Mouse (Mus musculus) liver, embryonic 15.5 days (tissue): ENCODE results near the gene Atp12a. TPM values are rescaled to one million over a fixed set of nuclear protein-coding genes. Genes with fewer than 3 reads are reported as not detected.

Source experiments
- ATAC-seq: fragments of 200-750 bp; cut with Nextera tagmentation; 2 replicates; pipeline ENCODE4 v1.8.0; 2017; ENCODE audit warnings: moderate number of reproducible peaks, mild to moderate bottlenecking, moderate library complexity; ENCODE audit not compliant: insufficient read depth
- H3K27ac ChIP-seq: fragments of 300-500 bp; sonication (generic); replicated peaks from 2 replicates; pipeline ENCODE4 v1.5.1; 2015; ENCODE audit warnings: mild to moderate bottlenecking, inconsistent platforms
- H3K27me3 ChIP-seq: fragments of 300-500 bp; sonication (generic); 2 replicates; pipeline ENCODE4 v1.6.1; 2015; ENCODE audit warnings: mild to moderate bottlenecking, inconsistent platforms
- H3K36me3 ChIP-seq: fragments of 300-500 bp; sonication (generic); replicated peaks from 2 replicates; pipeline ENCODE4 v1.6.1; 2015; ENCODE audit warnings: moderate library complexity, mild to moderate bottlenecking, inconsistent platforms
- H3K4me1 ChIP-seq: fragments of 300-500 bp; sonication (generic); replicated peaks from 2 replicates; pipeline ENCODE4 v1.6.1; 2015; ENCODE audit warnings: inconsistent platforms
- H3K4me2 ChIP-seq: fragments of 300-500 bp; sonication (generic); 2 replicates; pipeline ENCODE4 v1.6.1; 2015; ENCODE audit warnings: moderate library complexity, mild to moderate bottlenecking, inconsistent platforms
- H3K4me3 ChIP-seq: fragments of 300-500 bp; sonication (generic); replicated peaks from 2 replicates; pipeline ENCODE4 v1.5.1; 2015; ENCODE audit warnings: mild to moderate bottlenecking, inconsistent platforms
- H3K9ac ChIP-seq: fragments of 300-500 bp; sonication (generic); 2 replicates; pipeline ENCODE4 v1.6.1; 2015; ENCODE audit warnings: moderate library complexity, mild to moderate bottlenecking, inconsistent platforms
- H3K9me3 ChIP-seq: fragments of 300-500 bp; sonication (generic); replicated peaks from 2 replicates; pipeline ENCODE4 v1.6.1; 2016; ENCODE audit warnings: inconsistent platforms
- WGBS: fragments of 180-500 bp; shearing (Covaris S2); methylation state at CpG from one replicate; pipeline ENCODE4 v1.1.7; 2015; ENCODE audit warnings: mixed read lengths; ENCODE audit not compliant: insufficient replicate concordance; 5-methylcytosine and 5-hydroxymethylcytosine counted together
- polyA plus RNA-seq: library from polyadenylated mRNA; unstranded; fragments of >200 nt; fragmentation: Nextera tagmentation; extraction: Ambion mirVana; gene quantifications from 2 replicates; pipeline ENCODE4 v1.2.1, GENCODE M21; 2015

The Atp12a gene
- polyA plus RNA-seq: not detected in 2 replicates

GRCm38 (mm10) chr14:56364711-56365237 lies at the start of gene Atp12a:
Gene Atp12a, plus strand, starts transcription at chr14:56365068.
- Histone ChIP-seq H3K4me1 (no peaks in the 10 kb centered on the region), H3K9ac (no peak within 1 kb of the TSS), H3K9me3 (no peaks in the 10 kb centered on the region), H3K4me2 (peak within 1 kb of the TSS; percentile 53), H3K4me3 (peak within 1 kb of the TSS; percentile 17; the same call in 1 of the 2 replicates), H3K27ac (no peak within 1 kb of the TSS), H3K36me3 (no peaks in the 10 kb centered on the region), H3K27me3 (peaks cover 58% of the 10 kb centered on the region)
- no peak for ATAC-seq
- WGBS: 2% methylated on average over 48 of the region's 48 CpGs

GRCm38 (mm10) chr14:56315519-56315918 lies 49.3 kb upstream of the Atp12a start:
- no peak for ATAC-seq

GRCm38 (mm10) chr14:56316333-56316732 lies 48.5 kb upstream of the Atp12a start:
- Histone ChIP-seq H3K9ac (no peak overlapping the region), H3K27ac (no peak overlapping the region), H3K4me3 (no peak overlapping the region), H3K36me3 (no peaks in the 10 kb centered on the region), H3K27me3 (no peaks in the 10 kb centered on the region), H3K9me3 (no peaks in the 10 kb centered on the region), H3K4me2 (no peak overlapping the region), H3K4me1 (no peaks in the 10 kb centered on the region)
- WGBS: 64% methylated on average over 4 of the region's 4 CpGs
- no peak for ATAC-seq

More at GRCm38 (mm10) chr14:56315519-56315918, 49.3 kb upstream of the Atp12a start:
- Histone ChIP-seq H3K36me3 (no peaks in the 10 kb centered on the region), H3K9ac (no peak overlapping the region), H3K4me3 (no peak overlapping the region), H3K27ac (no peak overlapping the region), H3K27me3 (no peaks in the 10 kb centered on the region), H3K4me2 (no peak overlapping the region), H3K9me3 (no peaks in the 10 kb centered on the region), H3K4me1 (no peaks in the 10 kb centered on the region)
- 34% methylated on average over 7 of the region's 7 CpGs for WGBS

- no peak overlapping the region for H3K9ac ChIP-seq
- no peak overlapping the region for H3K4me2 ChIP-seq
- H3K27me3 ChIP-seq: no peaks in the 10 kb centered on the region
- ATAC-seq: no peak
- H3K4me3 ChIP-seq: no peak overlapping the region
- H3K36me3 ChIP-seq: no peaks in the 10 kb centered on the region
- no peaks in the 10 kb centered on the region for H3K4me1 ChIP-seq
- 44% methylated on average over 1 of the region's 1 CpGs for WGBS
- H3K9me3 ChIP-seq: no peaks in the 10 kb centered on the region
- H3K27ac ChIP-seq: no peak overlapping the region
Measured at GRCm38 (mm10) chr14:56322982-56323381, 41.9 kb upstream of the Atp12a start.

GRCm38 (mm10) chr14:56325038-56325437 lies 39.8 kb upstream of the Atp12a start:
- ATAC-seq: no peak
- H3K27ac ChIP-seq: no peak overlapping the region
- no peaks in the 10 kb centered on the region for H3K9me3 ChIP-seq
- H3K36me3 ChIP-seq: no peaks in the 10 kb centered on the region
- no peaks in the 10 kb centered on the region for H3K4me1 ChIP-seq
- no peak overlapping the region for H3K4me2 ChIP-seq
- H3K4me3 ChIP-seq: no peak overlapping the region
- H3K27me3 ChIP-seq: no peaks in the 10 kb centered on the region
- no peak overlapping the region for H3K9ac ChIP-seq

GRCm38 (mm10) chr14:56333700-56334099 lies 31.2 kb upstream of the Atp12a start:
- no peaks in the 10 kb centered on the region for H3K4me1 ChIP-seq
- H3K36me3 ChIP-seq: no peaks in the 10 kb centered on the region
- H3K9ac ChIP-seq: no peak overlapping the region
- H3K4me2 ChIP-seq: no peak overlapping the region
- H3K27ac ChIP-seq: no peak overlapping the region
- ATAC-seq: no peak
- H3K27me3 ChIP-seq: no peaks in the 10 kb centered on the region
- H3K4me3 ChIP-seq: no peak overlapping the region
- H3K9me3 ChIP-seq: no peaks in the 10 kb centered on the region

- ATAC-seq: no peak
- WGBS: 63% methylated on average over 5 of the region's 5 CpGs
- H3K9ac ChIP-seq: no peak overlapping the region
- H3K4me2 ChIP-seq: no peak overlapping the region
- H3K36me3 ChIP-seq: no peaks in the 10 kb centered on the region
- no peaks in the 10 kb centered on the region for H3K4me1 ChIP-seq
- no peak overlapping the region for H3K27ac ChIP-seq
- no peaks in the 10 kb centered on the region for H3K9me3 ChIP-seq
- no peaks in the 10 kb centered on the region for H3K27me3 ChIP-seq
- H3K4me3 ChIP-seq: no peak overlapping the region
Measured at GRCm38 (mm10) chr14:56334437-56334836, 30.4 kb upstream of the Atp12a start.

- H3K27me3 ChIP-seq: no peaks in the 10 kb centered on the region
- ATAC-seq: no peak
- no peak overlapping the region for H3K9ac ChIP-seq
- 82% methylated on average over 10 of the region's 10 CpGs for WGBS
- no peaks in the 10 kb centered on the region for H3K4me1 ChIP-seq
- H3K36me3 ChIP-seq: no peaks in the 10 kb centered on the region
- no peak overlapping the region for H3K27ac ChIP-seq
- no peaks in the 10 kb centered on the region for H3K9me3 ChIP-seq
- H3K4me2 ChIP-seq: no peak overlapping the region
- H3K4me3 ChIP-seq: no peak overlapping the region
Measured at GRCm38 (mm10) chr14:56336032-56336431, 28.8 kb upstream of the Atp12a start.

GRCm38 (mm10) chr14:56337075-56337474 lies 27.8 kb upstream of the Atp12a start:
- no peak overlapping the region for H3K4me3 ChIP-seq
- ATAC-seq: no peak

GRCm38 (mm10) chr14:56337696-56338095 lies 27.2 kb upstream of the Atp12a start:
- Histone ChIP-seq H3K4me3 (no peak overlapping the region), H3K9me3 (no peaks in the 10 kb centered on the region), H3K27me3 (no peaks in the 10 kb centered on the region), H3K36me3 (no peaks in the 10 kb centered on the region), H3K4me2 (no peak overlapping the region), H3K9ac (no peak overlapping the region), H3K4me1 (no peaks in the 10 kb centered on the region), H3K27ac (no peak overlapping the region)
- WGBS: 63% methylated on average over 2 of the region's 2 CpGs
- no peak for ATAC-seq

More at GRCm38 (mm10) chr14:56337075-56337474, 27.8 kb upstream of the Atp12a start:
- Histone ChIP-seq H3K4me1 (no peaks in the 10 kb centered on the region), H3K9ac (no peak overlapping the region), H3K36me3 (no peaks in the 10 kb centered on the region), H3K27ac (no peak overlapping the region), H3K9me3 (no peaks in the 10 kb centered on the region), H3K27me3 (no peaks in the 10 kb centered on the region), H3K4me2 (no peak overlapping the region)
- 34% methylated on average over 9 of the region's 9 CpGs for WGBS

GRCm38 (mm10) chr14:56338882-56339442 lies 25.9 kb upstream of the Atp12a start:
- ATAC-seq: no peak
- no peaks in the 10 kb centered on the region for H3K27me3 ChIP-seq
- 62% methylated on average over 7 of the region's 7 CpGs for WGBS
- H3K4me2 ChIP-seq: no peak overlapping the region
- H3K36me3 ChIP-seq: no peaks in the 10 kb centered on the region
- no peak overlapping the region for H3K27ac ChIP-seq
- H3K9me3 ChIP-seq: no peaks in the 10 kb centered on the region
- H3K4me3 ChIP-seq: no peak overlapping the region
- H3K4me1 ChIP-seq: no peaks in the 10 kb centered on the region
- no peak overlapping the region for H3K9ac ChIP-seq

GRCm38 (mm10) chr14:56348704-56349103 lies 16.2 kb upstream of the Atp12a start:
- Histone ChIP-seq H3K36me3 (no peaks in the 10 kb centered on the region), H3K27me3 (no peaks in the 10 kb centered on the region), H3K9me3 (no peaks in the 10 kb centered on the region), H3K27ac (no peak overlapping the region), H3K4me3 (no peak overlapping the region), H3K4me1 (no peaks in the 10 kb centered on the region), H3K4me2 (no peak overlapping the region), H3K9ac (no peak overlapping the region)
- WGBS: 44% methylated on average over 3 of the region's 3 CpGs
- no peak for ATAC-seq
